Mouse (Mus musculus) liver, adult 2 months (tissue): Measurements from ENCODE around the gene Napb. TPM values are rescaled to one million over a fixed set of nuclear protein-coding genes. Genes with fewer than 3 reads are reported as not detected.

ENCODE experiments used
- DNase-seq: peaks from one replicate; pipeline ENCODE4 v3.0.0-alpha.2; 2011; ENCODE audit warnings: low read depth, low spot score; ENCODE audit errors: extremely low read depth
- H3K27ac ChIP-seq: fragments of 200-500 bp; replicated peaks from 2 replicates; pipeline ENCODE4 v1.5.1; 2012; ENCODE audit warnings: low read depth, mild to moderate bottlenecking, control low read depth, inconsistent platforms, low read length; ENCODE audit not compliant: insufficient read depth
- H3K27me3 ChIP-seq: fragments of 200-500 bp; 2 replicates; pipeline ENCODE4 v1.6.1; 2012; ENCODE audit warnings: mild to moderate bottlenecking, moderate library complexity, low read length, inconsistent platforms; ENCODE audit not compliant: control insufficient read depth, insufficient read depth
- H3K36me3 ChIP-seq: fragments of 200-500 bp; 2 replicates; pipeline ENCODE4 v1.6.1; 2012; ENCODE audit warnings: low read length, inconsistent platforms; ENCODE audit not compliant: control insufficient read depth, insufficient read depth
- H3K4me1 ChIP-seq: fragments of 200-500 bp; 2 replicates; pipeline ENCODE4 v1.6.1; 2011; ENCODE audit warnings: low read length; ENCODE audit not compliant: control insufficient read depth, insufficient read depth
- H3K4me3 ChIP-seq: fragments of 200-500 bp; 2 replicates; pipeline ENCODE4 v1.5.1; 2011; ENCODE audit warnings: low read depth, mild to moderate bottlenecking, control low read depth, low read length, moderate library complexity; ENCODE audit not compliant: insufficient read depth
- H3K79me2 ChIP-seq: fragments of 200-500 bp; 2 replicates; pipeline ENCODE4 v1.6.1; 2012; ENCODE audit warnings: inconsistent platforms, mild to moderate bottlenecking, low read length, moderate library complexity; ENCODE audit not compliant: control insufficient read depth, insufficient read depth
- H3K9ac ChIP-seq: fragments of 200-500 bp; 2 replicates; pipeline ENCODE4 v1.6.1; 2012; ENCODE audit warnings: low read depth, mild to moderate bottlenecking, control low read depth, inconsistent platforms, low read length
- CTCF ChIP-seq: fragments of 200-500 bp; IDR thresholded peaks from 2 replicates; pipeline ENCODE4 v1.5.1; 2011; ENCODE audit warnings: low read depth, low read length, control low read depth
- POLR2A ChIP-seq: fragments of 200-500 bp; IDR thresholded peaks from 2 replicates; pipeline ENCODE4 v1.6.1; 2011; ENCODE audit warnings: low read length, control low read depth; ENCODE audit not compliant: insufficient read depth; ENCODE audit errors: extremely low read depth
- WGBS: fragments of 180-500 bp; shearing (Covaris S2); methylation state at CpG from one replicate; pipeline ENCODE4 v1.1.7; 2018; 5-methylcytosine and 5-hydroxymethylcytosine counted together
- polyA plus RNA-seq: library from polyadenylated mRNA; depleted of rRNA; stranded (reverse); fragments of >200 nt; gene quantifications from 2 replicates; pipeline ENCODE4 v1.2.3, GENCODE M21; 2012
- total RNA-seq: library from RNA; depleted of rRNA; stranded (reverse); fragments of >200 nt; gene quantifications from 2 replicates; pipeline ENCODE4 v1.2.3, GENCODE M21; 2014

The Napb gene
- total and polyA plus RNA-seq, 2 experiments = 0.57 to 1.7 TPM

GRCm38 (mm10) chr2:148751893-148752813 lies 19.9 kb upstream of the Napb start:
- DNase-seq = peak; percentile 76
- peaks cover 2% of the 10 kb centered on the region; the same call in 1 of the 2 replicates for H3K4me1 ChIP-seq
- no peaks in the 10 kb centered on the region for H3K79me2 ChIP-seq
- H3K4me3 ChIP-seq = 0 out of 2 replicates have a peak overlapping the region, but pooled peaks have one; percentile 17
- no peak overlapping the region for H3K27ac ChIP-seq
- TF ChIP-seq CTCF (peak; percentile 44), POLR2A (no peak)
- WGBS = 13% methylated on average over 15 of the region's 15 CpGs
- H3K9ac ChIP-seq = 0 out of 2 replicates have a peak overlapping the region, but pooled peaks have one; percentile 22
- no peaks in the 10 kb centered on the region for H3K36me3 ChIP-seq
- no peaks in the 10 kb centered on the region for H3K27me3 ChIP-seq

DNA sequence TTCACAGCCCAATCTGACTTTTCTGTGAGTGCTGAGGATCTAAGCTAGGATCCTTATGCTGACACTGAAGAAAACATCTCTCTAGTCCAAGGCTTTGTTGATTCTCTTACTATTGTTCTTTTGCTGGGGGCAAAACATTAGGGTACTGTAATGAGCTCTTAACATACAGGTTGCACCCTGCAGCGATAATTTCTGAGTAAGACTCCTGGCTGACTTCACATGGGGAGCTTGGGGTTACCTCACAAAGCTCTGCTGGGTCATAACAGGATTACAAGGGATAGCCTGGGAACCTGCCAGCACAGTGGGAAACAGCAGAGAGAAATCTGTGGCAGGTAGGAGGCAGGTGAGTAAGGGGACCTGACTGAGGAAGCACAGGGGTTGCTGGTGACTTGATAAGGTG lies 17.8 kb upstream of the Napb start, which contains the start of gene Cstl1:
Gene Cstl1 (plus strand): TSS at position 301 of the 400 bp plus-strand sequence.
- Histone ChIP-seq H3K9ac (no peak within 1 kb of the TSS), H3K27me3 (no peaks in the 10 kb centered on the region), H3K4me3 (no peak within 1 kb of the TSS), H3K4me1 (peaks cover 2% of the 10 kb centered on the region; the same call in 1 of the 2 replicates), H3K27ac (no peak within 1 kb of the TSS), H3K36me3 (no peaks in the 10 kb centered on the region), H3K79me2 (no peaks in the 10 kb centered on the region)
- TF ChIP-seq POLR2A (no peak), CTCF (no peak)
- DNase-seq = no peak
- 73% methylated on average over 1 of the region's 1 CpGs for WGBS

DNA sequence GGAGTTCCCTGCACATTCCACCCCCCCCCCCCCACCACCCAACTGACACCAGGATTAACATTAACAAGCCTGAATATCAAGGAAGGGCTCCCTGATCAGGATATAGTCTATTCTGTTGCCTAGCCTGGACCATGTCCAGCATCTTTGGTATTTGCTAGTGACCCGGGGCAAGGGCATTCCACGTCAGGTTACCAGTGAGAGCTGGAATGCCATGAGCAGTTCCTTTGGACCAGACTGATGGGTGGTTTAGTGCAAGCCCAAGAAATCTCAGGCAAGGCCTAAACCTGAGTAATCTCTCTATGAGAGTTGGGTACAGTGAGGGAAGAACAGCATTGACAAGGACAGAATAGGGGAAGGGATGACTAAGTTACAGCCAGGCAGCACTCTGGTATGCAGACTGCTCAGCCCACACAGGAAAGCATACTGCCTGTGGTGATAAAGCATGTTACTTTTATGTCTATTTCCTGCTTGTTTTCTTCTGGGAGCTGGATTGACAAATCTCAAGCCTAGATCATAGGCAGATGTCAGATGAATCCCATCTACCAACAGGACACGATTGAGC lies 11.7 kb upstream of the Napb start:
- no peak for DNase-seq
- Histone ChIP-seq H3K27me3 (no peaks in the 10 kb centered on the region), H3K27ac (no peak overlapping the region), H3K36me3 (no peaks in the 10 kb centered on the region), H3K79me2 (no peaks in the 10 kb centered on the region), H3K4me1 (no peaks in the 10 kb centered on the region), H3K9ac (no peak overlapping the region), H3K4me3 (no peak overlapping the region)
- TF ChIP-seq POLR2A (no peak), CTCF (no peak)
- WGBS = 76% methylated on average over 3 of the region's 3 CpGs

GRCm38 (mm10) chr2:148743001-148743400 lies 10.7 kb upstream of the Napb start:
- Histone ChIP-seq H3K27ac (no peak overlapping the region), H3K4me3 (no peak overlapping the region), H3K36me3 (no peaks in the 10 kb centered on the region), H3K9ac (no peak overlapping the region), H3K27me3 (no peaks in the 10 kb centered on the region), H3K4me1 (no peaks in the 10 kb centered on the region), H3K79me2 (no peaks in the 10 kb centered on the region)
- 79% methylated on average over 3 of the region's 3 CpGs for WGBS
- DNase-seq = no peak
- no peak for TF ChIP-seq POLR2A

- peak overlapping the region; percentile 77 for H3K9ac ChIP-seq
- WGBS = under 1% methylated on average over 35 of the region's 35 CpGs
- H3K27ac ChIP-seq = 0 out of 2 replicates have a peak overlapping the region, but pooled peaks have one; percentile 7
- peak overlapping the region; percentile 92 for H3K4me3 ChIP-seq
- no peaks in the 10 kb centered on the region for H3K27me3 ChIP-seq
- H3K4me1 ChIP-seq = peaks cover 2% of the 10 kb centered on the region; the same call in 1 of the 2 replicates
- H3K79me2 ChIP-seq = peaks cover 9% of the 10 kb centered on the region; the same call in 1 of the 2 replicates
- TF ChIP-seq CTCF (no peak), POLR2A (no peak)
- DNase-seq = peak; percentile 16
- no peaks in the 10 kb centered on the region for H3K36me3 ChIP-seq
These were observed 497 bp downstream of the Napb start for GRCm38 (mm10) chr2:148731614-148732326.
